ENCODE assay signal across 24 mouse cellular contexts in the genomic region with DNA sequence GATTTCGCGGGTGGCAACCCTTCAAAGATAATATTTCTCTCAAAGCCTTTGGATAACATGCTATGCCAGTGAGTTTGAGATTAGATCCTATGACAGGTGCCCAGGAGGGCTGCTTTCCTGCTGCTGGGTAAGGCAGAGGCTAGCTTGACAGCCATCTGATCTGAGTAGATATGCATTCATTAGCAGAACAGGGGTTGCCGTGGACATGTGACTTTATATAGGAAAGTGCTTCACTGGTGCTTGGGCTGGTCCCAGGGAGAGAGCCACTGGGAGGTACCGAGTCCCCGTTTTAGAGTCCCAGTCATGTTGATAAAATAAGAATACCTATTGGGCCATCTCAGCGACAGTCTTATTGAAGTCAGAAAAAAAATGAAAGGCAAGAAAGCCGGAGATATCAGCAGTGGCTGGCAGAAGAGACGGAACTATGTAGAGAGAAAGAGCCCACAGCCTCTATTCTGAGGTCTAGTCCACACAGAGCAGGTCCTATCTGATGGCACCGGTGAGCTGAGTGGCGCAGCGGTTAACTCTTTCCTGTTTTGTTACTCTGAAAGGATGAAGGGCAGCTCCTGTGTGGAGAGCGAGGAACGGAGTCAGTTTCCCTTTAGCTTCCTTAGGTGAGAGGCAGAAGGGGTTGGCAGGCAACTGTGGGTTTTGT. TPM values are rescaled to one million over a fixed set of nuclear protein-coding genes. Genes with fewer than 3 reads are reported as not detected.
DNase-seq lines count a peak whose midpoint lies in the region; ATAC-seq and TF ChIP-seq lines count a peak whose summit lies in the region.
"Had no signal": no experiment of that assay in that cellular context is flagged by ENCODE, and none has a peak within 500 bp of the region (broad histone marks: within the 10 kb centered on the region; RNA-seq: fewer than 3 reads in every experiment).

No protein-coding gene starts in this region.

- H3K9ac ChIP-seq in liver, postnatal 0 days (replicated peaks) = no peak overlapping the region; the same call in 1 of the 2 replicates
- H3K9ac ChIP-seq in hindbrain, embryonic 13.5 days = no peak overlapping the region
- H3K9ac ChIP-seq: embryonic facial prominence, embryonic 12.5 days had no signal

- no peaks in the 10 kb centered on the region for H3K27me3 ChIP-seq in megakaryocyte, embryonic 14.5 days (replicated peaks)
- H3K27me3 ChIP-seq in liver, postnatal 0 days (ENCODE audit: insufficient read depth, low read length) = no peaks in the 10 kb centered on the region
- no peaks in the 10 kb centered on the region for H3K27me3 ChIP-seq in hindbrain, embryonic 13.5 days
- H3K27me3 ChIP-seq: embryonic facial prominence, embryonic 12.5 days had no signal

- TF ChIP-seq CTCF in liver, postnatal 0 days (IDR thresholded peaks at IDR 0.05; ENCODE audit: low read depth) = no peak

- no peaks in the 10 kb centered on the region for H3K36me3 ChIP-seq in megakaryocyte, embryonic 14.5 days (replicated peaks; ENCODE audit: low read length)
- H3K36me3 ChIP-seq in liver, postnatal 0 days (replicated peaks; ENCODE audit: insufficient read depth, low read length) = no peaks in the 10 kb centered on the region
- H3K36me3 ChIP-seq in hindbrain, embryonic 13.5 days = peaks cover 2% of the 10 kb centered on the region; the same call in 1 of the 2 replicates
- H3K36me3 ChIP-seq: embryonic facial prominence, embryonic 12.5 days; forebrain, embryonic 10.5 days had no signal

- no peak; the same call in 1 of the 2 replicates for ATAC-seq in megakaryocyte, adult 5-6 weeks (ENCODE audit: poor library complexity, severe bottlenecking)
- ATAC-seq in liver, postnatal 0 days = peak; percentile 43; the same call in 1 of the 2 replicates
- ATAC-seq in hindbrain, embryonic 13.5 days (ENCODE audit: low FRiP score) = no peak
- ATAC-seq: lung, postnatal 0 days had no signal

- DNase-seq in MEL-GATA-1-ER (ENCODE audit: extremely low read depth, low read depth) = peak; percentile 38
- peak; percentile 5 for DNase-seq in induced T-regulatory cell, adult 2 months (ENCODE audit: low read depth)
- no peak for DNase-seq in liver, postnatal 0 days
- DNase-seq in thymus, postnatal 25 days = no peak
- DNase-seq in spleen, postnatal 14 days (ENCODE audit: low spot score in 2 of 2) = no peak
- DNase-seq: adrenal gland, postnatal 10 days; cerebellum, adult 2 months; kidney, adult 8-10 months; kidney, postnatal 25 days; layer of hippocampus, adult 9-11 months; retina, postnatal 1 day had no signal

- H3K4me3 ChIP-seq in megakaryocyte, embryonic 14.5 days (replicated peaks) = peak overlapping the region; percentile 80
- H3K4me3 ChIP-seq in liver, postnatal 0 days (ENCODE audit: low read depth, low read length) = 0 out of 2 replicates have a peak overlapping the region, but pooled peaks have one; percentile 3
- no peak overlapping the region for H3K4me3 ChIP-seq in hindbrain, embryonic 13.5 days
- H3K4me3 ChIP-seq: embryonic facial prominence, embryonic 12.5 days; forebrain, embryonic 10.5 days had no signal

- H3K9me3 ChIP-seq in megakaryocyte, embryonic 14.5 days = no peaks in the 10 kb centered on the region
- no peaks in the 10 kb centered on the region for H3K9me3 ChIP-seq in liver, postnatal 0 days (ENCODE audit: low read length)
- H3K9me3 ChIP-seq in hindbrain, embryonic 13.5 days = no peaks in the 10 kb centered on the region
- H3K9me3 ChIP-seq: embryonic facial prominence, embryonic 12.5 days; forebrain, embryonic 10.5 days had no signal

- 41% methylated on average over 13 of the region's 13 CpGs for WGBS in liver, postnatal 0 days (ENCODE audit: insufficient replicate concordance)
- WGBS in hindbrain, embryonic 13.5 days = 79% methylated on average over 13 of the region's 13 CpGs

- no peak overlapping the region for H3K27ac ChIP-seq in liver, postnatal 0 days (ENCODE audit: low read depth)
- no peak overlapping the region for H3K27ac ChIP-seq in hindbrain, embryonic 13.5 days
- H3K27ac ChIP-seq: embryonic facial prominence, embryonic 12.5 days; forebrain, embryonic 10.5 days had no signal

- H3K4me2 ChIP-seq in liver, postnatal 0 days (ENCODE audit: low read depth, low read length) = peak overlapping the region; percentile 13
- no peak overlapping the region for H3K4me2 ChIP-seq in hindbrain, embryonic 13.5 days
- H3K4me2 ChIP-seq: embryonic facial prominence, embryonic 12.5 days; heart, embryonic 11.5 days had no signal

- no peak for TF ChIP-seq EP300 in liver, postnatal 0 days (IDR thresholded peaks at IDR 0.05; ENCODE audit: low read depth)

- peaks cover 66% of the 10 kb centered on the region for H3K4me1 ChIP-seq in megakaryocyte, embryonic 14.5 days
- peaks cover 20% of the 10 kb centered on the region for H3K4me1 ChIP-seq in liver, postnatal 0 days (ENCODE audit: insufficient read depth)
- peaks cover 9% of the 10 kb centered on the region; the same call in 1 of the 2 replicates for H3K4me1 ChIP-seq in hindbrain, embryonic 13.5 days (replicated peaks)

RNA-seq across cellular contexts. Expression of a gene that starts 46.1 kb away (rescaled TPM):
- polyA plus RNA-seq in megakaryocyte, embryonic 14.5 days (2012; ENCODE audit: insufficient read depth, low replicate concordance) = not detected in 2 replicates
- total RNA-seq in megakaryocyte, adult 5-6 weeks (2015) = not detected in 2 replicates
- not detected in 2 replicates for total RNA-seq in megakaryocyte, adult 5-6 weeks (2017)
- 503 and 548 TPM in 2 replicates for polyA plus RNA-seq in liver, postnatal 0 days (2015; fragmentation: Nextera tagmentation; extraction: Ambion mirVana)
- 0.13 and 0.17 TPM in 2 replicates for polyA plus RNA-seq in hindbrain, embryonic 13.5 days (2015; fragmentation: Nextera tagmentation; extraction: Ambion mirVana)
- total RNA-seq: heart, postnatal 25 days; left cerebral cortex, postnatal 10 days; neutrophil, adult 5-6 weeks had no signal
- polyA plus RNA-seq: cerebellum, adult 2 months; limb, embryonic 14.5 days; stomach, embryonic 14.5 days; thymus, postnatal 0 days had no signal

Comparison
In these comparisons a context has a peak if more than half of its experiments do, and no peak if none do; other contexts are left out.
1. DNase-seq: peak in MEL-GATA-1-ER (single experiment) and induced T-regulatory cell, adult 2 months (single experiment); none in liver, postnatal 0 days (single experiment), thymus, postnatal 25 days (single experiment) and spleen, postnatal 14 days (0 of 2).
2. RNA of a gene that starts 46.1 kb away (polyA plus RNA-seq): 503 to 548 TPM in liver, postnatal 0 days; 0.13 to 0.17 TPM in hindbrain, embryonic 13.5 days and not detected in megakaryocyte, embryonic 14.5 days; every median in the first group is over 100 times any median in the second.